Mouse (Mus musculus): ENCODE results near the gene Tmem174. TPM values are rescaled to one million over a fixed set of nuclear protein-coding genes. Genes with fewer than 3 reads are reported as not detected.
A peak's percentile ranks its signal among the peaks of the same experiment; 100 is the strongest.

Tmem174 gene
- polyA plus RNA-seq, 1 experiment from 2014 or later = not detected

DNA sequence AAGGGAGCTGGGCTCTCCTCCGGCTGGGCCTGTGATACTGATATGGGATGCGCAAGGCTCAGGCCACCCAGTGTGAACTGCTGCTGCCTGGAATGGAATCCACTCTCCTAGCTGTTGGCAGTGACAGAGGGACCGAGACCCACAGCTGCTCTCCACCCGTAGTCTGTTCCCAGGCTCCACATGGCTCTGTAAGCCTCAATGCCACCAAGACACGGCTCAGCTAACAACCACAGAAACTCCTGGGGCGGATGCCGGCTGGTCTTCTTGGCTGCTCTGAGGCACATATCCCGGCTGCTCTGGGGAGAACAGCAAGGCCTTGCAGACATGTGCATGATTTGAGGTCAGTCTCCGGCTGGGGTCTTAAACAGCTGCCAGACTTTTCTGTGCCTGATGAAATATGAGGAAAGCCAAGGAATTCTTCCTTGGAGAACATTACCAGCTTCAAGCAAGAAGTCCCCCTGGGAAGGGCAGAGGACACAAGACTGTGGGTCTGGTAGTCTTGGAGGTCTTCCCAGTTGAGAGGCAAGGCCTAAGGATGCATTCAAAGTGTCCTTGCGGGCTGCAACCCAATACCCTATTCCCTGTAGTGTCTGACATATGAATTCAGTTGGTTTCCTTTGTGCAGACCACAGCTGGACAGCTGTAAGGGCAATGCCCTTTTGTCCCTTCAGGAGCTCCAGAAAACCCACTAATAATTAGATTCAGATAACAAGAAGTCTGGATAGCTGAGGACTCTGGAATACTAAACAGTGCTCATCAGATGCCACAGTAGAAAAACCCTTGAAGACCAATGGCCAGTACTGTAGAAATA is 17.1 kb upstream of the Tmem174 start:
- H3K36me3 ChIP-seq = no peaks in the 10 kb centered on the region
- 0 out of 2 replicates have a peak overlapping the region, but pooled peaks have one; percentile 40 for H3K27ac ChIP-seq
- H3K4me1 ChIP-seq (replicated peaks) = peaks cover 26% of the 10 kb centered on the region
- no peak overlapping the region for H3K4me3 ChIP-seq
- no peaks in the 10 kb centered on the region for H3K27me3 ChIP-seq (ENCODE audit: insufficient read depth, poor library complexity, severe bottlenecking)
- WGBS = 76% methylated on average over 10 of the region's 10 CpGs
- no peaks in the 10 kb centered on the region for H3K9me3 ChIP-seq
- DNase-seq (ENCODE audit: low spot score) = peak; percentile 25

DNA sequence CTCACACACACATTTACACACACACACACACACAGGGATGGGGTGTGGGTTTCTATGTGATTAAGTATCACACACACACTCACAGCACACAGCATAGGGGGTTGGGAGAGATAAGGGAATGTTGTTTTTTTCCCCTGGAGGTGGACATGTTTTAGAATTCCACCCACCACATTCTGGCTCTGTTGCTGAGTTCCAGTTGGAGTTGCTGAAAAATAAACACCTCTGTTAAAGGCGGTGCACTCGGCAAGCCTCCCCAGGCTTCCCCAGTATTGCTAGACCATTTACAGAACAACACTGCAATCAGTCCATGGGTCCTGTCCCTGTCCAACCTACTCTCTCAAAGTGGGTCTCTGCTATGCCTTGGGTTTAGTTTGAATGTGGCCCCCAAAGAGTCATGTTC is 15.0 kb upstream of the Tmem174 start:
- no peak overlapping the region for H3K27ac ChIP-seq
- no peak overlapping the region for H3K4me3 ChIP-seq
- 89% methylated on average over 2 of the region's 2 CpGs for WGBS
- H3K9me3 ChIP-seq = no peaks in the 10 kb centered on the region
- H3K27me3 ChIP-seq (ENCODE audit: insufficient read depth, poor library complexity, severe bottlenecking) = no peaks in the 10 kb centered on the region
- H3K36me3 ChIP-seq = no peaks in the 10 kb centered on the region
- no peak for DNase-seq (ENCODE audit: low spot score)
- peaks cover 26% of the 10 kb centered on the region for H3K4me1 ChIP-seq (replicated peaks)

DNA sequence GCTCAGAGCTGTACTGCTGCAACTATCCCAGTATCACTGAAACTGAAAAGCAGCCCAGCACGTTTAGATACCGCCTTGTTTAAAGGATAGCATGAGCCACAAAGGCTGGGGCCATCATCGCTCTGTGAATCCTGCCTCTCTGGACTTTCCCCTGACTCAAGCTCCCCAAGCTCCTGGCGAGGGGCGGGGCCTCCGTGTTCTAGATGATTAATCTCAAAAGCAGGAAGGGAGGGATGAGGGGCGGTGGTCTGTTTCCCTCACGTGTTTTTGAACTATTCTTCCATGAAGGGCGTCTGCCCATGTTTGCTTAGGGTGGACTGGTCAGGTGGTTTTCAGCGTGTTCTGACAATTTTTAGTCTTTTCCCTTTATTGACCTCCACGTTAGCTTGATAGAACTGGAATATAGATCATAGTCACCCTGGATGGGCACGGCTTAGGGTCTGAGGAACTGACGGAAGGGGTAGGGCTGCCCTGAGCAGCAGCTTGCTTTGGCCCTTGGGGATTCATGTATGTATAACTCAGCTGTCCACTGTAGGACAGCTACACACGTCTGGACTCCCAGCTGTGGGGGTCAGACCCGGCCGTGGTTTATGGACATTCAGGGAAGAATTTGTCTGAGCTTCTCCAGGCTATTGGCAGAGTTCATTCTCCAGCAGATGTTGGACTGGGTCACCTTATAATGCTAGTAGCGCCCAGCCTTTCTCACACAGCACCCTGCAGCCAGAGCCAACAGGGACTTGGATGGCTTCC is 14.2 kb upstream of the Tmem174 start:
- no peaks in the 10 kb centered on the region for H3K27me3 ChIP-seq (ENCODE audit: insufficient read depth, poor library complexity, severe bottlenecking)
- no peak overlapping the region for H3K27ac ChIP-seq
- no peak for DNase-seq (ENCODE audit: low spot score)
- H3K36me3 ChIP-seq = no peaks in the 10 kb centered on the region
- 75% methylated on average over 17 of the region's 17 CpGs for WGBS
- H3K4me3 ChIP-seq = no peak overlapping the region
- peaks cover 26% of the 10 kb centered on the region for H3K4me1 ChIP-seq (replicated peaks)
- H3K9me3 ChIP-seq = no peaks in the 10 kb centered on the region

DNA sequence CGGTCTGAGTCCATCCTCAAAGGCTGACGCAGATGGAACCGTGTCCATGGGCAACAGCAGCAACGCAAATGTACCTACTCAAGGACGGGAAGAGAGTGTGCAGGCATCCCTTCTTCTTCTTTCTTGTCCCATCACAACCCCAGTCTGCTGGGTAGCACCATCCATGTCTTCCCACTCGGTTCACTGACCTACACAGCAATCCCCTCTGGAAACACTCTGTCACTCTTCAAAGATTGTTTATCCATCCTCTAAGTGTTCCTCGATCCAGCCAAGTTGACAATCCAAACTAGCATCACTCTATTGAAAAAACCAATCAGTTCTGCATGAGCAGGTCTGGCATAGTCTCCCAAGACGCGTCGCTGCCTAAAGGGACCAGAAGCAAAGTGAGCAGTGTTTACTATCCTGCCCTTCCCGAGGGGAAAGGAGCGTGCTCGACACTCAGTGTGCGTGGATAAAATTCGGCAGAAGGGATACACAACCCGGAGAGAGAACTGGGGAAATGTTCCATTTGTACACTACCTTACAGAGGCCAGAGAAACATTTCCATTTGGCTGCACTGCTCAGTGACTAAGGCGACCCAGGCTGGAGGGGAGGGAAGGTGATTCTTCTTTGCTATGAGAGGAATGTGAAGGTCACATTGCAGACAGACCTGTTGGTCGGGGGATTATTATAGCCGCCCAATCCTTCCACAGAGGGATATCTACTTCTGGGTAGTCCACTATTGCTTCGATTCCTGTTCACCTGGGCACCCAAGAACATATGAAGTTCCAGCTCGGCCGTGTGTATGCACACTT is 10.8 kb upstream of the Tmem174 start:
- WGBS = 90% methylated on average over 22 of the region's 22 CpGs
- Histone ChIP-seq H3K27me3 (ENCODE audit: insufficient read depth, poor library complexity, severe bottlenecking) (no peaks in the 10 kb centered on the region), H3K4me1 (replicated peaks) (peaks cover 6% of the 10 kb centered on the region; the same call in 1 of the 2 replicates), H3K36me3 (no peaks in the 10 kb centered on the region), H3K4me3 (no peak overlapping the region), H3K27ac (no peak overlapping the region), H3K9me3 (no peaks in the 10 kb centered on the region)
- no peak for DNase-seq (ENCODE audit: low spot score)

DNA sequence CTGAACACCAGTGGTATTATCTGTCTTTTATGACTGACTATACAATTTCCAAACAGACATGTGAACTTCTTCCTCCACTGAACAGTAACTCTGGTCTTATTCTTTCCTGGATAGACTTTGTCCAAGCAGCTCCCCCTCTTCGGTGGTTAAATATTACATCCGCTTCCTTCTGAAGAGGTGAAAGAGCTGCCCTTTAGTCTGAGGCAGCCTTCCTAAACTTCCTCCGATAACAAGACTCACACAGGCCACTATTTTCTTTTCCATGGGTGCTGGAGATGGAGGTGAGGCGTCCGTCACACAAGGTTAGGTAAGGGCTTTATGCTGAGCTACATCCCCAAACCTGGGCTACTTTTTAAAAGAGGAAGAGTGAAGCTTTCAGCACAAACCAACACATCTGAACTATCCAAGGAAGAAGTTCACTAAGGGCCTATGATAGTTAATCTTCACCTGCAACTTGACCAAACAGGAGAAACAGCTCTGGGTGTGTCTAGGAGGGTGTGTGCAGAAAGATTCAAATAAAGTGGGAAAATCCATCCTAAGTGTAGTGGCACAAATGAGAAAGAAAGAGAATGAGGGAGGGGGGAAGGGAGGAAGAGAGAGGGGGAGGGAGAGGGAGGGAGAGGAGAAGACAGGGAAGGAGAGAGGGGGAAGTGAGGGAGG is 1.4 kb upstream of the Tmem174 start:
- no peak overlapping the region for H3K4me3 ChIP-seq
- WGBS = 88% methylated on average over 5 of the region's 5 CpGs
- no peaks in the 10 kb centered on the region for H3K4me1 ChIP-seq (replicated peaks)
- H3K27ac ChIP-seq = no peak overlapping the region
- peaks cover 5% of the 10 kb centered on the region; the same call in 1 of the 2 replicates for H3K27me3 ChIP-seq (ENCODE audit: insufficient read depth, poor library complexity, severe bottlenecking)
- DNase-seq (ENCODE audit: low spot score) = no peak
- H3K36me3 ChIP-seq = no peaks in the 10 kb centered on the region
- no peaks in the 10 kb centered on the region for H3K9me3 ChIP-seq

DNA sequence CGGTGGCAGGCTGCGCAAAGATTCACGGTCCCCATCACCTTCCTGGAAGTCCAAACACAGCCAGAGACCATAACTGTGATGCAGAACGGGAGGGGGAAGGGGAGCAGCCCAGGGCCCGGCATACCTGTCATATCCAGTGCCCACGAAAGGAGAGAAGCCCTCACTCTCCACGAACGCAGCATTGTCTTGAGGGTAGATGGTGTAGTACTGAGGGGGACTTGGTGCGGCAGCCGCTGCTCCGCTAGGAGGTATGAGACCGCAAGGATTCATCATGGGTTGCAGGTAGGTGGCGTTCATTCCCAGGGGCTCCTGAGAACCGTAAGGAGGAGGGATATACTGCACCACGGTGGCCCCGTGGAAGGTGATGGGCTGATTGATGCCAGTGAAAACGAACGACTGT is 639 bp downstream of the Tmem174 start:
- DNase-seq (ENCODE audit: low spot score) = no peak
- Histone ChIP-seq H3K4me1 (replicated peaks) (peaks cover 6% of the 10 kb centered on the region), H3K27ac (no peak overlapping the region), H3K9me3 (no peaks in the 10 kb centered on the region), H3K4me3 (no peak overlapping the region), H3K36me3 (no peaks in the 10 kb centered on the region), H3K27me3 (ENCODE audit: insufficient read depth, poor library complexity, severe bottlenecking) (peaks cover 5% of the 10 kb centered on the region; the same call in 1 of the 2 replicates)
- WGBS = 69% methylated on average over 18 of the region's 18 CpGs

DNA sequence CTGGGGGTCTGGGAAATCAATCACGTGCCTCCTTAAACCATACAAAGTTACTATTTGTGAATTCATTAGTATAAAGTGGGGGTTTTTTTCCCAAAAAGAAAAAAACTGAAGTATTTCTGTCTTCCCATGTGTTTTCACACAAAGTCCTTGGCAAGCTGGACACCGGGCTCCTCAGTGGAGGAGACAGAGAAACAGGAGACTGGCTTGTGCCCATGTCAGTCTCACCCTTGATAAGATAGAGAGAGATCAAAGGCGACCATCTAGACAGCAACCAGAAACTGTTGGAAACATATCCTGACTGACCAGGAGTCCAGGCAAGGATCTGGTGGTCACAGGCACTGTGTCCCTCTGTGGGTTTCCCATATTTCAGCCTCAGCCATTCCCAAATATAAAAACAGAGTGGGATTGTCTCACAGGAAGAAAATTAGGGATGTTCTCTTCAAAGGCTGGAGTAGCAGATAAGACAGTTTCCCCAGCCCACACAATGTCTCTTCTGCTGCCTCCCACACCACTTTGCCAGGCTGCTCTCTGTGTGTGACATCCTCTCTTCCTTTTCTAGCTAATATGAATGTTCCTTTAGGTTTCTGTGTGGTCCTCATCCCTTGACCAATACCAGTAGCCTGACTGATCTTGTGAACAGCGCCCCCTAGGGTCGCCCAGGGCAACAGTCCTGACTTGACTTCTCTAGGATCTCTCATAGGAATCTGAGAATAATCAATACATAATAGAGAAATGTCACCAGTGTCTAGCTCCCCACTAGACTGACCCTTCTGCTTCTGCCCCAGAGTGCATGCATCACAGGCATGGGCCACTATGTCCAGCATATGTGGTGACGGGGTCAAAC is 3.3 kb downstream of the Tmem174 start:
- H3K4me1 ChIP-seq (replicated peaks) = peaks cover 19% of the 10 kb centered on the region
- WGBS = 61% methylated on average over 6 of the region's 6 CpGs
- no peaks in the 10 kb centered on the region for H3K36me3 ChIP-seq
- H3K9me3 ChIP-seq = no peaks in the 10 kb centered on the region
- no peak overlapping the region for H3K27ac ChIP-seq
- H3K4me3 ChIP-seq = no peak overlapping the region
- peak; percentile 23 for DNase-seq (ENCODE audit: low spot score)
- peaks cover 13% of the 10 kb centered on the region; the same call in 1 of the 2 replicates for H3K27me3 ChIP-seq (ENCODE audit: insufficient read depth, poor library complexity, severe bottlenecking)

DNA sequence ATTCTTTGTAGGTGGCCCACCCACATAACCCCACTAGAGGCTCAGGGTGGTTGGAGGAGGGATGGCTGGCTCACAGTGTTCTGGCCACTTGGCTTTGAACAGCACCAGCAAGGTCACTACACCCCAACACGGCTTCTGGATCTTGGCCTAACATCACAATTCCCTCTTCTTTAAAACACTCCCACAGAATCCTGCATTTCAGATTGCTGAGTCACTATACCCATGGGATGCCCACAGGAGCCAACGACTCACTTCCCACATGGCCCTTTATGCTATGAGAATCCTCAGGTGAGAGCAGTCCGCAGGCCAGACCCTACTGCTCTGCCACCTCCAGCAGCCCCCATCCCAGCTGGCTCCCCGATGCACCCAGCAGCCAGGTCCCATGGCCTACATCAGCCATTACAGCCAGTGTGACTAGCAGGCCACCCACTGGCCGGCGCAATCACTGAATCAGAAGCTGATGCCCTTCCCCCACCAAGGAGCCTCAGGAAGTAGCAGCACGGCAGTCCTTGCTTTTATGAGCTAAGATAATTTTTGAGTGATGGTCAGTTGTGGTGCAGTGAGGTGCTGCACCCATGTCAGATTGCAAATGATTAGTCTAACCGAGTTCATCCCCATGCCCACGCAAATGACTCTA is 4.8 kb downstream of the Tmem174 start:
- H3K4me3 ChIP-seq = no peak overlapping the region
- peak overlapping the region; percentile 18; the same call in 1 of the 2 replicates for H3K27ac ChIP-seq
- no peak for DNase-seq (ENCODE audit: low spot score)
- H3K4me1 ChIP-seq (replicated peaks) = peaks cover 19% of the 10 kb centered on the region
- WGBS = 83% methylated on average over 9 of the region's 9 CpGs
- peaks cover 13% of the 10 kb centered on the region; the same call in 1 of the 2 replicates for H3K27me3 ChIP-seq (ENCODE audit: insufficient read depth, poor library complexity, severe bottlenecking)
- no peaks in the 10 kb centered on the region for H3K9me3 ChIP-seq
- no peaks in the 10 kb centered on the region for H3K36me3 ChIP-seq

DNA sequence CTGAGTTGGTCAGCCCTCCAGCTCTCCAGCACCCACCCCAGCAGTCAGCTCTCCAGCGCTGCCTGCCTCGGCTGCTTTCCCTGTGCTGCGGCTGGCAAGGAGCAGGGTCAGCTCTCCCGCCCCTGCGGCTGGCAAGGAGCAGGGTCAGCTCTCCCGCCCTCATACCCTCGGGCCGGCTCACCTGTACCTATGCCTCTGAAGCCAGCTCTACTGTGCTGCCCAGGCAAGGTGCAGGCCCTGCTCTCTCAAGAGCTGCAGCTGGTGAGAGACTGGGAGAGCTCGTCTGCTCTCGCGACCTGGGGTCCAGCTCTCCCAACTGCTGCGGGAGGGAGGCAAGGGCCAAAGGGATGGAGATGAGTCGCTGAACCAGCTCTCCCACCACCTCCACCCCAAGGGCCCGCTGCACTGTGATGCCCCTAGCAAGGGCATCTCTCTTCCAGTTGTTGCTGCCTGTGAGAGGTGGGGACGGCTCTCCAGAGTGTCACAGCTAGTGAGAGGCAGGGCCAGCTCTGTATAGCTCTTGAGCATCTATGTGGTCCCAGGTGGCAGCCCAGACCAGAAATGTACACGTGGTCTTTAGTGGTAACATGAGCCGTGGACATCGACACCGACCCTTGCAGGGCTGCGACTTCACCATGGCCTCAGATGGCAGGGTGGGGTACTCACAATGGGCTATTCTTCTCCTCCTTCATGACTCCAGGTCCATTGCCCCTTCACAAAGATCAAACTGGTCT is 5.9 kb downstream of the Tmem174 start:
- DNase-seq (ENCODE audit: low spot score) = peak; percentile 21
- Histone ChIP-seq H3K36me3 (no peaks in the 10 kb centered on the region), H3K9me3 (no peaks in the 10 kb centered on the region), H3K27me3 (ENCODE audit: insufficient read depth, poor library complexity, severe bottlenecking) (peaks cover 9% of the 10 kb centered on the region; the same call in 1 of the 2 replicates), H3K27ac (peak overlapping the region; percentile 81), H3K4me3 (no peak overlapping the region), H3K4me1 (replicated peaks) (peaks cover 19% of the 10 kb centered on the region)
- 43% methylated on average over 20 of the region's 20 CpGs for WGBS

DNA sequence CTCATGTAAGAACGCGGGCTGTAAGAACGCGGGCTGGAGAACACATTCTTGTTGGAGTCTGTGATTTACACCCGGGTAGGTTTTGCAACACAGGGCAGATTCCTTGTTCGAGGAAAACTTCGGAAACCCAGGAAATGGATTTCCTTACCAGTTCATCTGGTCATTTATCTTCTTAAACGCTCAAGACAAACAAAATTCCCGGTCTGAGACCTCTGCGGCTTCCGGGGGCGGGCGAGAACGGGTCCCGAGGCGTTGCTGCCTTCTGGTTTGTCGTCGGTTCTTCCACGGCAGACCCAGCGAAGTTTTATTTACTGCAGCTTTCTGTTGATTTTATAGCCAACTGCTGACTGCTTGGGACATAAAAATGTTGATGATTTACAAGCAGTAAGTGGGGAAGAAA is 10.5 kb downstream of the Tmem174 start:
- WGBS = 92% methylated on average over 20 of the region's 20 CpGs
- Histone ChIP-seq H3K4me3 (no peak overlapping the region), H3K36me3 (no peaks in the 10 kb centered on the region), H3K9me3 (no peaks in the 10 kb centered on the region), H3K27me3 (ENCODE audit: insufficient read depth, poor library complexity, severe bottlenecking) (0 out of 2 replicates have a peak, but pooled peaks cover 9% of the 10 kb centered on the region), H3K4me1 (replicated peaks) (peaks cover 23% of the 10 kb centered on the region), H3K27ac (no peak overlapping the region)
- DNase-seq (ENCODE audit: low spot score) = no peak

DNA sequence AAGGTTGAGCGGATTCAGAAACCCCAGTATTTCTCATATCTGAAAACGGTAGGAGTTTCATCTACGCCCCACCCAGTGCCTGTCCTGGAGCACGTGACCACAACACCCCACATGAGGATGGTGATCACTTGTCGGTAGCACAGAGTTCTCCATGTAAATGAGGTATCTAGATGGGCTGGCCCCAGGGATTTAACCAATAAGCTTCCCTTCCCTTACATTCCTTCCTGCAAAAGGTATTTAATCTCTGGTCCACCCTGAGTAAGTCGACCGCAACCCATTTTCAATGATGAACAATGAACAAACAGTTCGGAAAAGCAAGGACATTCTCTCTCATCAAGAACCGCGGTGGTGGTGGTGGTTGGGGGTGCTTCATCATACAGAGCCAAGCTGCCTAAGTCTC is 12.7 kb downstream of the Tmem174 start:
- Histone ChIP-seq H3K27me3 (ENCODE audit: insufficient read depth, poor library complexity, severe bottlenecking) (no peaks in the 10 kb centered on the region), H3K9me3 (no peaks in the 10 kb centered on the region), H3K4me3 (no peak overlapping the region), H3K27ac (peak overlapping the region; percentile 53; the same call in 1 of the 2 replicates), H3K36me3 (no peaks in the 10 kb centered on the region), H3K4me1 (replicated peaks) (peaks cover 9% of the 10 kb centered on the region)
- DNase-seq (ENCODE audit: low spot score) = no peak
- WGBS = 86% methylated on average over 10 of the region's 10 CpGs

All from hindbrain, embryonic 10.5 days (tissue).